Mouse (Mus musculus): Measurements from ENCODE around the gene Slc3a1. TPM values are rescaled to one million over a fixed set of nuclear protein-coding genes. Genes with fewer than 3 reads are reported as not detected.

Gene Slc3a1
- polyA plus RNA-seq (2015; fragmentation: Nextera tagmentation; extraction: Ambion mirVana) = 0.88 and 1.0 TPM in 2 replicates

- H3K9ac ChIP-seq (ENCODE audit: low read length) = no peak within 1 kb of the TSS
Observed at GRCm38 (mm10) chr17:85028093-85028739, at the start of gene Slc3a1. TSS of gene Slc3a1 (plus strand) at chr17:85028376.

GRCm38 (mm10) chr17:84981721-84982120 lies 46.5 kb upstream of the Slc3a1 start:
- ATAC-seq (ENCODE audit: low FRiP score, low TSS enrichment) (no peak), DNase-seq (ENCODE audit: low spot score) (no peak)
- H3K27me3 ChIP-seq (ENCODE audit: control insufficient read depth, insufficient read depth, low read length) = no peaks in the 10 kb centered on the region
- H3K27ac ChIP-seq (replicated peaks) = no peak overlapping the region
- TF ChIP-seq EP300 (optimal IDR thresholded peaks at IDR 0.05) = no peak
- no peak for TF ChIP-seq CTCF (IDR thresholded peaks at IDR 0.05; ENCODE audit: low read depth)
- H3K4me3 ChIP-seq (ENCODE audit: low read depth, low read length) = no peak overlapping the region
- no peak overlapping the region for H3K4me2 ChIP-seq (replicated peaks; ENCODE audit: low read depth)
- WGBS = 86% methylated on average over 1 of the region's 1 CpGs
- H3K36me3 ChIP-seq (ENCODE audit: control insufficient read depth, insufficient read depth, low read length) = no peaks in the 10 kb centered on the region
- H3K4me1 ChIP-seq (replicated peaks; ENCODE audit: control insufficient read depth, insufficient read depth) = no peaks in the 10 kb centered on the region
- no peak overlapping the region for H3K9ac ChIP-seq (ENCODE audit: low read length)
- H3K9me3 ChIP-seq (ENCODE audit: control insufficient read depth, low read length) = no peaks in the 10 kb centered on the region

More at GRCm38 (mm10) chr17:85028093-85028739, at the start of gene Slc3a1:
- Histone ChIP-seq H3K4me2 (replicated peaks; ENCODE audit: low read depth) (no peak within 1 kb of the TSS), H3K4me1 (replicated peaks; ENCODE audit: control insufficient read depth, insufficient read depth) (no peaks in the 10 kb centered on the region), H3K27ac (replicated peaks) (no peak within 1 kb of the TSS), H3K9me3 (ENCODE audit: control insufficient read depth, low read length) (no peaks in the 10 kb centered on the region), H3K4me3 (ENCODE audit: low read depth, low read length) (no peak within 1 kb of the TSS), H3K36me3 (ENCODE audit: control insufficient read depth, insufficient read depth, low read length) (no peaks in the 10 kb centered on the region), H3K27me3 (ENCODE audit: control insufficient read depth, insufficient read depth, low read length) (no peaks in the 10 kb centered on the region)
- WGBS = 84% methylated on average over 20 of the region's 20 CpGs
- TF ChIP-seq EP300 (optimal IDR thresholded peaks at IDR 0.05) = no peak
- TF ChIP-seq CTCF (IDR thresholded peaks at IDR 0.05; ENCODE audit: low read depth) = no peak
- peak; percentile 30; the same call in 1 of the 2 replicates for ATAC-seq (ENCODE audit: low FRiP score, low TSS enrichment)
- no peak for DNase-seq (ENCODE audit: low spot score)

- DNase-seq (ENCODE audit: low spot score) (no peak), ATAC-seq (ENCODE audit: low FRiP score, low TSS enrichment) (peak; percentile 35; the same call in 1 of the 2 replicates)
- TF ChIP-seq EP300 (optimal IDR thresholded peaks at IDR 0.05) (no peak), CTCF (IDR thresholded peaks at IDR 0.05; ENCODE audit: low read depth) (no peak)
- H3K9me3 ChIP-seq (ENCODE audit: control insufficient read depth, low read length) = no peaks in the 10 kb centered on the region
- H3K4me2 ChIP-seq (replicated peaks; ENCODE audit: low read depth) = no peak overlapping the region
- 58% methylated on average over 2 of the region's 2 CpGs for WGBS
- no peaks in the 10 kb centered on the region for H3K36me3 ChIP-seq (ENCODE audit: control insufficient read depth, insufficient read depth, low read length)
- no peak overlapping the region for H3K9ac ChIP-seq (ENCODE audit: low read length)
- H3K4me3 ChIP-seq (ENCODE audit: low read depth, low read length) = no peak overlapping the region
- no peaks in the 10 kb centered on the region for H3K27me3 ChIP-seq (ENCODE audit: control insufficient read depth, insufficient read depth, low read length)
- no peak overlapping the region for H3K27ac ChIP-seq (replicated peaks)
- H3K4me1 ChIP-seq (replicated peaks; ENCODE audit: control insufficient read depth, insufficient read depth) = 0 out of 2 replicates have a peak, but pooled peaks cover 2% of the 10 kb centered on the region
Observed at GRCm38 (mm10) chr17:84982735-84983134, 45.4 kb upstream of the Slc3a1 start.

GRCm38 (mm10) chr17:84986368-84986767 lies 41.8 kb upstream of the Slc3a1 start:
- 53% methylated on average over 5 of the region's 5 CpGs for WGBS
- no peak for ATAC-seq (ENCODE audit: low FRiP score, low TSS enrichment)
- H3K27ac ChIP-seq (replicated peaks) = no peak overlapping the region
- TF ChIP-seq CTCF (IDR thresholded peaks at IDR 0.05; ENCODE audit: low read depth) (no peak), EP300 (optimal IDR thresholded peaks at IDR 0.05) (no peak)
- H3K4me3 ChIP-seq (ENCODE audit: low read depth, low read length) = no peak overlapping the region
- H3K36me3 ChIP-seq (ENCODE audit: control insufficient read depth, insufficient read depth, low read length) = no peaks in the 10 kb centered on the region
- H3K4me1 ChIP-seq (replicated peaks; ENCODE audit: control insufficient read depth, insufficient read depth) = 0 out of 2 replicates have a peak, but pooled peaks cover 3% of the 10 kb centered on the region
- H3K9ac ChIP-seq (ENCODE audit: low read length) = no peak overlapping the region
- H3K27me3 ChIP-seq (ENCODE audit: control insufficient read depth, insufficient read depth, low read length) = no peaks in the 10 kb centered on the region
- H3K9me3 ChIP-seq (ENCODE audit: control insufficient read depth, low read length) = no peaks in the 10 kb centered on the region
- no peak overlapping the region for H3K4me2 ChIP-seq (replicated peaks; ENCODE audit: low read depth)
- no peak for DNase-seq (ENCODE audit: low spot score)

- Histone ChIP-seq H3K36me3 (ENCODE audit: control insufficient read depth, insufficient read depth, low read length) (no peaks in the 10 kb centered on the region), H3K27ac (replicated peaks) (no peak overlapping the region), H3K4me2 (replicated peaks; ENCODE audit: low read depth) (no peak overlapping the region), H3K9me3 (ENCODE audit: control insufficient read depth, low read length) (no peaks in the 10 kb centered on the region), H3K27me3 (ENCODE audit: control insufficient read depth, insufficient read depth, low read length) (no peaks in the 10 kb centered on the region), H3K4me3 (ENCODE audit: low read depth, low read length) (no peak overlapping the region), H3K9ac (ENCODE audit: low read length) (no peak overlapping the region), H3K4me1 (replicated peaks; ENCODE audit: control insufficient read depth, insufficient read depth) (0 out of 2 replicates have a peak, but pooled peaks cover 3% of the 10 kb centered on the region)
- no peak for TF ChIP-seq EP300 (optimal IDR thresholded peaks at IDR 0.05)
- no peak for TF ChIP-seq CTCF (IDR thresholded peaks at IDR 0.05; ENCODE audit: low read depth)
- DNase-seq (ENCODE audit: low spot score) = no peak
- no peak for ATAC-seq (ENCODE audit: low FRiP score, low TSS enrichment)
- WGBS = 68% methylated on average over 3 of the region's 3 CpGs
Observed at GRCm38 (mm10) chr17:84987834-84988410, 40.3 kb upstream of the Slc3a1 start.

GRCm38 (mm10) chr17:84988514-84988913 lies 39.7 kb upstream of the Slc3a1 start:
- Histone ChIP-seq H3K36me3 (ENCODE audit: control insufficient read depth, insufficient read depth, low read length) (no peaks in the 10 kb centered on the region), H3K4me2 (replicated peaks; ENCODE audit: low read depth) (no peak overlapping the region), H3K27me3 (ENCODE audit: control insufficient read depth, insufficient read depth, low read length) (no peaks in the 10 kb centered on the region), H3K9ac (ENCODE audit: low read length) (no peak overlapping the region), H3K27ac (replicated peaks) (no peak overlapping the region), H3K9me3 (ENCODE audit: control insufficient read depth, low read length) (no peaks in the 10 kb centered on the region), H3K4me1 (replicated peaks; ENCODE audit: control insufficient read depth, insufficient read depth) (0 out of 2 replicates have a peak, but pooled peaks cover 3% of the 10 kb centered on the region), H3K4me3 (ENCODE audit: low read depth, low read length) (no peak overlapping the region)
- ATAC-seq (ENCODE audit: low FRiP score, low TSS enrichment) = no peak
- no peak for TF ChIP-seq EP300 (optimal IDR thresholded peaks at IDR 0.05)
- no peak for TF ChIP-seq CTCF (IDR thresholded peaks at IDR 0.05; ENCODE audit: low read depth)
- no peak for DNase-seq (ENCODE audit: low spot score)

Measured in stomach, postnatal 0 days (tissue).